Mouse (Mus musculus) kidney, postnatal 14 days (tissue): ENCODE measurements at regions not wholly inside any gene's neighbourhood (a gene's known extent, or its start where the extent isn't known, plus 50 kb on each side); places are given as distances from the start of the nearest gene placed in this dataset.

Experiments used
- DNase-seq: peaks from one replicate; pipeline ENCODE4 v3.0.0; 2022; ENCODE audit warnings: mixed read lengths

GRCm38 (mm10) chr1:31337087-31337486 lies 114.4 kb downstream of the Pih1d3 start:
- DNase-seq = peak; percentile 1

GRCm38 (mm10) chr1:31363971-31364370 lies 141.3 kb downstream of the Pih1d3 start:
- no peak for DNase-seq

GRCm38 (mm10) chr1:31377324-31377723 lies 154.7 kb downstream of the Pih1d3 start:
- no peak for DNase-seq

- no peak for DNase-seq
These were observed 156.4 kb downstream of the Pih1d3 start for GRCm38 (mm10) chr1:31379032-31379431.

GRCm38 (mm10) chr1:31380312-31380711 lies 157.7 kb downstream of the Pih1d3 start:
- DNase-seq = no peak

- no peak for DNase-seq
These were observed 159.6 kb downstream of the Pih1d3 start for GRCm38 (mm10) chr1:31382192-31382591.
